Mouse (Mus musculus) left cerebral cortex, postnatal 25 days (tissue): ENCODE results near the gene Gm9747. TPM values are rescaled to one million over a fixed set of nuclear protein-coding genes. Genes with fewer than 3 reads are reported as not detected.

Experiments
- total RNA-seq, 2 experiments: library from RNA; stranded (reverse); gene quantifications; 2 replicates each; pipeline ENCODE4 v1.2.3; 2021

Gm9747 gene
- total RNA-seq, 2 experiments from 2014 or later, result not detected

Other genes starting within 250 kb of the Gm9747 start
- 10 to 100 TPM; 17.3 to 17.4 TPM for gene Irs1, start 58.3 kb downstream of the Gm9747 start, total RNA-seq
- 1 to 10 TPM; 6.3 to 7.1 TPM for gene Rhbdd1, start 83.3 kb downstream of the Gm9747 start, total RNA-seq